Mouse (Mus musculus): ENCODE data around the gene BC025920.

BC025920 gene

GRCm38 (mm10) chr10:81604019-81604967, 1.8 kb upstream of the BC025920 start:
- no peak for DNase-seq (ENCODE audit: low read depth)

DNA sequence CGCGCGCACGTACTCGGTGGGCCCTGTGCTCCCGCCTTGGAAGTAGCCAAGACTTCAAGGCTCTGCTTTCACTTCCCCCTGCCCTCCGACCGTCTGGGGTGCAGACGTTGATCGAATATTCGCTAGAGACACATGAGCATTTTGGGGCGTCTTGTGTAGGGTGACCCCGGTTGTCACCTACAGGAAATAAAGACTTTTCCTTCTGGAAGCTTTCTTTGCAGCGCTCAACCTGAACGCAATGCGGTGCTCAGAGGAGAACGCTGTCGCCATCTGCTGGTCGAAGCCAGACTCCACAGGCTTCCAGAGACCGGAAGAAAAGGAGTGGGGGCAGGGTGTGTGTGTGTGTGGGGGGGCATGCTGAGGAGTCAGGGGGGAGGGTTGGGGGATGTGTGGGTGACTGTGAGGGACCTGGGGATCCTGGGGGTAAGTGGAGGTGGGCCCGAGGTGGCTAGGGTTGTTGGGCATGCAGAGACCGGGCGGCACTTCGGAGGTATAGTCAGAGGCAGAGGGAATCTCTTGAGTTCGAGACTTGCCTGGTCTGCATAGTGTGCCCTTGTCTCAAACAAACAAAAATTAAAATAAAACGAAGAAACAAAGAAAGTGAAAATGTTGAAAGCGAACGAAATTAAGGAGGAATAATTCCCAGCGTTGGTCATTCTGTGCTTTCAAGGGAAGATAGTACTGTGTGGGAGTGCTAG, 953 bp upstream of the BC025920 start:
- peak; percentile 97 for DNase-seq (ENCODE audit: low read depth)

GRCm38 (mm10) chr10:81605666-81605973, 450 bp upstream of the BC025920 start:
- no peak for DNase-seq (ENCODE audit: low read depth)

GRCm38 (mm10) chr10:81608308-81608707, 2.2 kb downstream of the BC025920 start:
- DNase-seq (ENCODE audit: low read depth): peak; percentile 39

GRCm38 (mm10) chr10:81612779-81613178, 6.7 kb downstream of the BC025920 start:
- DNase-seq (ENCODE audit: low read depth): peak; percentile 54

- DNase-seq (ENCODE audit: low read depth): no peak
Measured at GRCm38 (mm10) chr10:81615486-81615885, 9.4 kb downstream of the BC025920 start.

DNA sequence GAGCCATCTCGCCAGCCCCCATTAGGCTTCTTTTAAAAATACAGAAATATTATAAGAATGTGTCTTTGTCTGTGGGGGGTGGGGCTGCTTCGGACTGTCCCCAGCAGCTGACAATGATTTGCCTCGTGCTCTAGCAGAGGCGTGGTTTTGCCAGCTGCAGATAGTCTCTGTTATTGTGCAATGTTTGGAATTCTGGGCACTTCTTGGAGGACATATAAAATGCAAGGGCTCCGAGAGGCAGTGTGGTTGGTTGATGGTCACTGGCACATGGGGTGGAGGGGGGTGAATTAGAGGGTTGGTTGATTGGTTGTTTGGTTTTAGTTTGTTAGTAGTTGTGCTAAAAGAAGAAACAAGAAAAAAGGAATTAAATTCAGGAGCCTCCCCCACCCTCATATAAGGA, 13.9 kb downstream of the BC025920 start:
- no peak for DNase-seq (ENCODE audit: low read depth)

DNA sequence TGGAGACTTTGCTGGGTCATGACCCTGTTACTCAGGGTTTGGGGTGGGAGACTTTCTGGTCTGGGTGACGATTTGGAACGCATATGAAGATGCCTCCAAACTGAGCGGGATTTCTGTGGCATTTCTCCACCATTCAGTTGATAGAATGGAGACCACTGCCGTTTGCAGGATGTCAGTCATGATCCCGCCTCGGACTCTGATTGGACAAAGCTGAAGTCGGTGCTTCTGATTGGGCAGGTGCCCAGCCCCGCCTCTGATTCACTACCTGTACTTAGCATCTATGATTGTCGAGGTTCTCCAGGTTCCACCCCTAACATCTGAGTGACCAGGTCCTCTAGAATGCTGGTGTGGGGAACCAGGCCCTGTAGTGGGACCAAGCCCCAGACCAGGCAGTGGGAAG, 14.7 kb downstream of the BC025920 start:
- no peak for DNase-seq (ENCODE audit: low read depth)

DNA sequence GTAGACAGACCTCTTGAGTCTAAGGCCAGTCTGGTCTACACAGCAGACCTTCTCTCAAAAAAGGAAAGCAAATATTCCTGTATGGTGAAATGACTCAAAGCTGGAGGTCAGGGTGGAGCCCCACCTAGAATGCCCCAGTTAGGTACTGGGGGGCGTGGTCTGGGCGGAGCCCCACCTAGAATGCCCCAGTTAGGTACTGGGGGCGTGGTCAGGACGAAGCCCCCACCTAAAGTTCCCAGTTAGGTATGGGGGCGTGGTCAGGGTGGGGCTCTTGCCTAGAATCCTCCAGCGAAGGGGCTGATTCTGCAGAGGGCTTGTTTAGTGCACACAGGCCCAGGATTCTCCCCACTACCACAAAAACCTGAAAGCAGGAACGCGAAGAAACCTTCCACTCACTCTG, 17.4 kb downstream of the BC025920 start:
- no peak for DNase-seq (ENCODE audit: low read depth)

DNA sequence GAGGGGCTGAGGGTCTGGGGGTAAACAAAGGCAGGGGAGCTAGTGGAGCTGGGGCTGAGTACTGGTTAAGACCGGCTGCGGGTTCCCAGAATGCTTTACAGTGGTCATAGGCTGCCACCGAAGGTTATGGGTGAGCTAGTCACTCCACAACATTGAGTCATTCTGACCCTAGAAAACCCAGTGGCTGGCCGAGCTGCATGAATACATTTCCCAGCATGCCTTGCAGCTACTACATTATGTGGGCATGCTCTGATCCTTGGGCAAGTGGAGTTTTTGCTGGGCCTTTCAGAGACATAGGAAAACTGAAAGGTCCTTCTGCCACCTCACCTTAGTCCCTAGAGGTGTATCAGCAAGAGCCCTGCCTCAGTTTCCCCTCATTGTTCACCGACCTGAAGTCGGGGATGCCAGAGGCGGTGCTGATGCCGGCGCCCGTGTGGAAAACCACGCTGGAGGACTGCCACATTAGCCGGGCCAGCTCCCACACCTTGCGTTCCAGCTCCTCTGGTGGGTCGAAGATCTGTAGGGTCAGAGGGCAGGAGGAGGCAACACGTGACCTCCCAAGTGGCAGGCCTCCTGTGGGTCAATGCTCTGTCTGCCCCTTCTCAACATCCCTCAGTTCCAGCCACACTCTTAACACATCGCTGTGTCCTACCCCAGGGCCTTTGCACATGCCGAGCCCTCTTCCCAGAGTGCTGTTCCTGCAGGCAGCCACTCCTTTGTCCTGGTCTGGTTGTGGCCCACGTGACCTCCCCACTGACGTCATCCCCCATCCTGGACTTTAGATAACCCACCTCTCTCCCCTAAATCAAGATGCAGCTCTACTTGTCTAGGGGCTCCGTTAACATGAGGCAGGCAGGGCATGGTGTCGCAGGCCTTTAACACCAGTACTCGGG, 20.3 kb downstream of the BC025920 start:
- DNase-seq (ENCODE audit: low read depth): peak; percentile 36

DNA sequence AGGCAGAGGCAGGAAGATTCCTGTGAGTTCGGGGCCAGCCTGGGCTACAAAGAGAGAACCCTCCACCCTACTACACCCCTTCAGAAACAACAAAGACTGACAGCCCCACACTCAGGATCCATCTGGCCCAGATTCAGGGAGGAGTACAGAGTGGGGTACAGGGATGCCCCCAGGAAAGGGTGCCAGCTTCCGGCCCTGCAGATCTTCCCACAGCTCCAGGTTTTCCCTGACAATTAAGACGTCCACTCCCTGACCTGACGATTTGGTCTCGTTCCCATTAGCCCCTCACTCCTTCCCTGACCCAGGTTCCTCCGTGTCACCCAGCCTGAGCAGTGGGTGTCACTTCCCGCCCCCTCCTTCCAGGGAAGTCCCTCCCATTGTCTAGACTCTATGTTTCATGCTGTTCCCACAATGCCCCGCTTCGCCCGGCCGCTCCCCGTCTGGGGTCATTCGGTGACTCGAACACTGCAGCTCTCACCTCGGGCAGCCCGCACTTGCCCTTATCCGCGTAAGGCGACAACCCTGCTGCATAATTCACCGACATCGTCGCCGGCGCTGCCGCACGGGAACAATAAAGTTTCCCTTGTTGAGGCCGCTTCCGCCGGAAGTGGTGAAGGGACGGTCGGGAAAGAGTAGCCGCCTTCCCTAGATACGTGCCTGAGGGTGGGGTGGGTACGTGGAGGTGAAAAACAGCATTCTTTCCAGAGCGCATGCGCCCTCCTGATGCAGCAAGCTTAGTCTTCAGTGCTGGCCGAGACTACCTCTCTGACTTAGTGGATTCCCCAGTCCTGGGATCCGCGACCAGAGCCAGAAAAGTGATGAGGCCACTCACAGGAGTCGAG, 21.1 kb downstream of the BC025920 start, which contains the start of gene Sirt6:
Gene Sirt6 (minus strand): TSS at position 804 of the 842 bp plus-strand sequence.
- DNase-seq (ENCODE audit: low read depth): peak; percentile 98

DNA sequence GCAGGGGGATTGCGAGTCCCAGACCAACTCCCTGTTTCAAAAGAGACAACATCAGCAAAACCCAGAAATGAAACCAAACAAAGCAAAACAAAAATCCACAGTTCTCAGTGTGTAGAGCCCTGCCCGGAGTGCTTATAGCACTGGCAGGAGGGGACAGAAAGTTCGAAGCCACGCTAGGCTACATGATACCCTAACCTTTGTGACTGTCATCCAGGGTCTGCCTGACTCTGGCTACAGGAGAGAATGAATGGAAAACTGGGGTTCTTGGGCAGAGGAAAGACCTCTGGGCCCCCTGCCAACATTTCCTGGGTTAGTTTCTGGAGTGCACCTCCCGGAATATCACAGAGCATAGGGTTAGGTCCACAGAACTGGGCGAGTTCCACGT, 21.8 kb downstream of the BC025920 start:
- peak; percentile 52 for DNase-seq (ENCODE audit: low read depth)

DNA sequence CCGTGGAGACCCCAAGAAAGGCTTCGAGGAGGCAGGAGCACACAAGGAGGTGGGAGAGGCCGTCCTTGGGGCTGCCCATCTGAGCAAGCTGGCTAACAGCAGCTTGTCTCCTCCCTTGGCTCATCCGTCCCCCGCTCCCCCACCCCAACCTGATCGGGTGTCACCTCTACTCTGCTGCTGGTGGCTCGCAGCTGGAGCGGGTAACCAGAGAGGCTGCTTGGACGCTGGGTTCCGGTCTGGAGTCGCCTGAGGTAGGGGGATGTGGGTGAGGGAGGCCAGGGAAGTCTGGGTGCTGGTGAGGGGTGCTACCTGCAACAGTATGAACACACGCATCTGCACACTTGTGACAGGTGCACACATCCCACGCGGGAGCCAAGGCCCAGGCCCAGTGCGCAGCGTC, 22.3 kb downstream of the BC025920 start, which contains the start of gene Ankrd24:
Gene Ankrd24 (plus strand): TSS at position 151 of the 400 bp plus-strand sequence.
- no peak for DNase-seq (ENCODE audit: low read depth)

DNA sequence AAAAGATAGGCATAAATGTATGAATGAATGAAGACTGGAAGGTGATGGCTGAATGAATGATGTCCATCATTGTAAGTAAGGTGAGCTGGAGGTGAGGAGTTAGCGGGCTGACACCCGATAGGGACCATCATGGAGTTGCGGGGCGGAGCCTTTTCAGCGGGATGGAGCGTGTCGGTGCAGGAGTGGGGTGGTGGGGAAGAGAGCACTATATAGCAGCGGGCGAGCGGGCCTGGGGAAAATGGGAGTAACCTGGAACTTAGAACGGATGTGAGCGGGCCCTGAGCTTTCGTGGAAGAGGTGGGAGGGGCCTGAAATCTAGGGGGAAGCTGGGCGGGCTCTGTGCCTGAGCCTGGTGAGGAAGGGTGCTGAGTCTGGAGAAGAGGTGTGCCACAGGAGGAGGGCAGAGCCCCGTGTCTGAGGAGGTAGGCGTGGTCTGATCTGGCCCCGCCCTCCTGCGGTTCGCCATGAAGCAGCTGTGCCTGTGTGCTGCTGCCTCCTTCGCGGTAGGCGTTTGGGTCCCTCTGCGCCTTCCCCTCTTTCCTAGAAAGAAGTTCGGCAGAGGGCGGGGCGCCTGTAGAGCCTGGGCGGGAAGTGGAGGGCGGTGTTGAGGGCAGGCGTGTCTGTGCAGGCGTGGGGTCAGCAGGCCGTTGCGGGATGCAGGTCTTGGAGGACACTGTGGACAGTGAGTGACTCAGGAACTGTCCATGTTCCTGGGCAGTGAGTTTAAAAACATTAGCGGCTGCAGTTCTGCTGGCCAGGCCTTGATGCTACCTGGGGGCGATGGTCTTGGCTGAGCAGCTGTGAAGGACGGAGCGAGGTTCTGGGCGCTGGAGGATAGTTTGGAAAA, 27.4 kb downstream of the BC025920 start:
- DNase-seq (ENCODE audit: low read depth): peak; percentile 90

- DNase-seq (ENCODE audit: low read depth): no peak
Measured at GRCm38 (mm10) chr10:81636338-81636737, 30.3 kb downstream of the BC025920 start.

- DNase-seq (ENCODE audit: low read depth): no peak
Measured at GRCm38 (mm10) chr10:81638101-81638500, 32.0 kb downstream of the BC025920 start.

DNA sequence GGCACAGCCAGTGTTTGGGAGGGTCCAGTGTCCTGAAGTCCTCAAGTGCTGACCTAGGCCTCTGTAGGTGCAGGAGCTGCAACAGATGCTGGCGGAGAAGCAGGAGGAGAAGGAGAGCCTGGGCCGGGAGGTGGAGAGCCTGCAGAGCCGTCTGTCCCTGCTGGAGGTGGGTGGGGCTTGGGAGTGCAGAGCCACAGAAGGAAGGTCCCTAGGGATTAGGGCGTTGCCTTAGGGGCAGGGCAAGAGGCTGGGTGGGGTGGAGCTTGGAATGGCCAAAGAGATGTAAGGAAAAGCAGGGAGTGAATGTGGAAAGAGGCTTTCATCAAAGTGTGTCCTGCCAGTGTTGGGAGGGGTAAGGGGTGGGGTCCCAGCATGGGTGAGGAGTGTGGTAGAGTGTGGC, 34.8 kb downstream of the BC025920 start:
- peak; percentile 30 for DNase-seq (ENCODE audit: low read depth)

- DNase-seq (ENCODE audit: low read depth): no peak
Measured at GRCm38 (mm10) chr10:81641566-81641965, 35.5 kb downstream of the BC025920 start.

GRCm38 (mm10) chr10:81641978-81642647, 36.0 kb downstream of the BC025920 start:
- no peak for DNase-seq (ENCODE audit: low read depth)
